Mouse (Mus musculus) limb, embryonic 11.5 days (tissue): ENCODE measurements around the gene Rgs12. TPM values are rescaled to one million over a fixed set of nuclear protein-coding genes. Genes with fewer than 3 reads are reported as not detected.
A peak's percentile ranks its signal among the peaks of the same experiment; 100 is the strongest.

Experiments
- ATAC-seq: fragments of 200-750 bp; cut with Nextera tagmentation; 2 replicates; pipeline ENCODE4 v1.8.0; 2017; ENCODE audit warnings: low read depth; ENCODE audit not compliant: insufficient number of reproducible peaks, low FRiP score, low TSS enrichment
- DNase-seq: peaks from one replicate; pipeline ENCODE4 v3.0.0-alpha.2; 2015; ENCODE audit warnings: low spot score
- H3K27ac ChIP-seq: fragments of 300-500 bp; sonication (generic); replicated peaks from 2 replicates; pipeline ENCODE4 v1.5.1; 2014; ENCODE audit warnings: low read depth, mild to moderate bottlenecking, low read length
- H3K27me3 ChIP-seq: fragments of 300-500 bp; sonication (generic); 2 replicates; pipeline ENCODE4 v1.6.1; 2014; ENCODE audit warnings: mild to moderate bottlenecking, low read length, mixed read lengths; ENCODE audit not compliant: control insufficient read depth, insufficient read depth
- H3K36me3 ChIP-seq: fragments of 300-500 bp; sonication (generic); 2 replicates; pipeline ENCODE4 v1.6.1; 2014; ENCODE audit warnings: mild to moderate bottlenecking, low read length, moderate library complexity, mixed read lengths; ENCODE audit not compliant: control insufficient read depth, insufficient read depth
- H3K4me1 ChIP-seq: fragments of 300-500 bp; sonication (generic); 2 replicates; pipeline ENCODE4 v1.6.1; 2014; ENCODE audit warnings: low read length, mixed read lengths; ENCODE audit not compliant: control insufficient read depth, insufficient read depth
- H3K4me2 ChIP-seq: fragments of 300-500 bp; sonication (generic); 2 replicates; pipeline ENCODE4 v1.6.1; 2014; ENCODE audit warnings: low read depth, mild to moderate bottlenecking, moderate library complexity; ENCODE audit not compliant: severe bottlenecking
- H3K4me3 ChIP-seq: fragments of 300-500 bp; sonication (generic); 2 replicates; pipeline ENCODE4 v1.5.1; 2014; ENCODE audit warnings: low read depth, low read length
- H3K9ac ChIP-seq: fragments of 300-500 bp; sonication (generic); 2 replicates; pipeline ENCODE4 v1.6.1; 2014; ENCODE audit warnings: mild to moderate bottlenecking, low read length
- H3K9me3 ChIP-seq: fragments of 300-500 bp; sonication (generic); 2 replicates; pipeline ENCODE4 v1.6.1; 2016; ENCODE audit warnings: low read length; ENCODE audit not compliant: control insufficient read depth
- WGBS: fragments of 180-500 bp; shearing (Covaris S2); extraction: QIAGEN DNeasy Blood & Tissue Kit; methylation state at CpG from one replicate; pipeline ENCODE4 v1.1.7; 2014; 5-methylcytosine and 5-hydroxymethylcytosine counted together
- polyA plus RNA-seq: library from polyadenylated mRNA; unstranded; fragments of >200 nt; fragmentation: Nextera tagmentation; extraction: Ambion mirVana; gene quantifications from 2 replicates; pipeline ENCODE4 v1.2.1, GENCODE M21; 2014

Rgs12 gene
- polyA plus RNA-seq, 1 experiment from 2014 or later, result 38.7 TPM

- no peak overlapping the region for H3K4me2 ChIP-seq
- ATAC-seq (no peak), DNase-seq (no peak)
- no peaks in the 10 kb centered on the region for H3K27me3 ChIP-seq
- H3K9ac ChIP-seq, result no peak overlapping the region
- H3K27ac ChIP-seq, result no peak overlapping the region
- H3K36me3 ChIP-seq, result peaks cover 3% of the 10 kb centered on the region; the same call in 1 of the 2 replicates
- peaks cover 6% of the 10 kb centered on the region; the same call in 1 of the 2 replicates for H3K4me1 ChIP-seq
- no peaks in the 10 kb centered on the region for H3K9me3 ChIP-seq
- WGBS, result 77% methylated on average over 6 of the region's 6 CpGs
- no peak overlapping the region for H3K4me3 ChIP-seq
Measured at GRCm38 (mm10) chr5:35014036-35014435, 64.8 kb downstream of the Rgs12 start.

GRCm38 (mm10) chr5:35019673-35020300, 70.5 kb downstream of the Rgs12 start:
- no peaks in the 10 kb centered on the region for H3K27me3 ChIP-seq

GRCm38 (mm10) chr5:35020410-35021241, 71.4 kb downstream of the Rgs12 start:
- no peak for ATAC-seq
- Histone ChIP-seq H3K27ac (no peak overlapping the region), H3K27me3 (no peaks in the 10 kb centered on the region), H3K9ac (no peak overlapping the region), H3K36me3 (peaks cover 5% of the 10 kb centered on the region; the same call in 1 of the 2 replicates), H3K4me1 (peaks cover 6% of the 10 kb centered on the region; the same call in 1 of the 2 replicates), H3K4me3 (no peak overlapping the region), H3K9me3 (no peaks in the 10 kb centered on the region), H3K4me2 (no peak overlapping the region)
- WGBS, result 91% methylated on average over 9 of the region's 9 CpGs
- no peak for DNase-seq

More at GRCm38 (mm10) chr5:35019673-35020300, 70.5 kb downstream of the Rgs12 start:
- Histone ChIP-seq H3K4me3 (no peak overlapping the region), H3K9me3 (no peaks in the 10 kb centered on the region), H3K36me3 (peaks cover 4% of the 10 kb centered on the region; the same call in 1 of the 2 replicates), H3K9ac (no peak overlapping the region), H3K4me2 (no peak overlapping the region), H3K27ac (no peak overlapping the region), H3K4me1 (peaks cover 6% of the 10 kb centered on the region; the same call in 1 of the 2 replicates)
- DNase-seq, result no peak
- no peak for ATAC-seq
- WGBS, result 90% methylated on average over 9 of the region's 9 CpGs

- Histone ChIP-seq H3K9me3 (no peaks in the 10 kb centered on the region), H3K4me1 (no peaks in the 10 kb centered on the region), H3K36me3 (peaks cover 26% of the 10 kb centered on the region), H3K27ac (no peak overlapping the region), H3K4me2 (no peak overlapping the region), H3K27me3 (no peaks in the 10 kb centered on the region), H3K4me3 (no peak overlapping the region), H3K9ac (no peak overlapping the region)
- no peak for ATAC-seq
- WGBS, result 14% methylated on average over 2 of the region's 2 CpGs
- DNase-seq, result peak; percentile 61
Measured at GRCm38 (mm10) chr5:35024975-35025374, 75.7 kb downstream of the Rgs12 start.

- Histone ChIP-seq H3K27me3 (no peaks in the 10 kb centered on the region), H3K27ac (no peak overlapping the region), H3K4me3 (no peak overlapping the region), H3K4me2 (no peak overlapping the region), H3K36me3 (peaks cover 28% of the 10 kb centered on the region), H3K4me1 (no peaks in the 10 kb centered on the region), H3K9ac (no peak overlapping the region), H3K9me3 (no peaks in the 10 kb centered on the region)
- 92% methylated on average over 1 of the region's 1 CpGs for WGBS
- DNase-seq (no peak), ATAC-seq (no peak)
Measured at GRCm38 (mm10) chr5:35029303-35029702, 80.1 kb downstream of the Rgs12 start.

GRCm38 (mm10) chr5:35029755-35030154, 80.5 kb downstream of the Rgs12 start:
- 86% methylated on average over 5 of the region's 5 CpGs for WGBS
- no peaks in the 10 kb centered on the region for H3K27me3 ChIP-seq
- no peak overlapping the region for H3K27ac ChIP-seq
- H3K9ac ChIP-seq, result no peak overlapping the region
- no peaks in the 10 kb centered on the region for H3K9me3 ChIP-seq
- no peak for ATAC-seq
- no peak overlapping the region for H3K4me3 ChIP-seq
- H3K4me1 ChIP-seq, result no peaks in the 10 kb centered on the region
- H3K4me2 ChIP-seq, result no peak overlapping the region
- DNase-seq, result no peak
- H3K36me3 ChIP-seq, result peaks cover 28% of the 10 kb centered on the region

- DNase-seq, result no peak
- WGBS, result 84% methylated on average over 5 of the region's 5 CpGs
- no peak for ATAC-seq
Measured at GRCm38 (mm10) chr5:35033068-35033467, 83.8 kb downstream of the Rgs12 start.

GRCm38 (mm10) chr5:35033619-35034018, 84.4 kb downstream of the Rgs12 start:
- 94% methylated on average over 1 of the region's 1 CpGs for WGBS
- H3K36me3 ChIP-seq, result peaks cover 12% of the 10 kb centered on the region

More at GRCm38 (mm10) chr5:35033068-35033467, 83.8 kb downstream of the Rgs12 start:
- no peaks in the 10 kb centered on the region for H3K27me3 ChIP-seq
- H3K27ac ChIP-seq, result no peak overlapping the region
- no peak overlapping the region for H3K9ac ChIP-seq
- no peak overlapping the region for H3K4me2 ChIP-seq
- no peak overlapping the region for H3K4me3 ChIP-seq
- peaks cover 14% of the 10 kb centered on the region for H3K36me3 ChIP-seq
- H3K9me3 ChIP-seq, result no peaks in the 10 kb centered on the region
- no peaks in the 10 kb centered on the region for H3K4me1 ChIP-seq

More at GRCm38 (mm10) chr5:35033619-35034018, 84.4 kb downstream of the Rgs12 start:
- Histone ChIP-seq H3K27ac (no peak overlapping the region), H3K4me2 (no peak overlapping the region), H3K4me1 (no peaks in the 10 kb centered on the region), H3K9ac (no peak overlapping the region), H3K4me3 (no peak overlapping the region), H3K9me3 (no peaks in the 10 kb centered on the region), H3K27me3 (no peaks in the 10 kb centered on the region)
- ATAC-seq (no peak), DNase-seq (no peak)
